Mouse (Mus musculus): Measurements from ENCODE around the gene Dvl2. TPM values are rescaled to one million over a fixed set of nuclear protein-coding genes. Genes with fewer than 3 reads are reported as not detected.

The Dvl2 gene
- polyA plus RNA-seq, 1 experiment from 2014 or later = 47.6 TPM

DNA sequence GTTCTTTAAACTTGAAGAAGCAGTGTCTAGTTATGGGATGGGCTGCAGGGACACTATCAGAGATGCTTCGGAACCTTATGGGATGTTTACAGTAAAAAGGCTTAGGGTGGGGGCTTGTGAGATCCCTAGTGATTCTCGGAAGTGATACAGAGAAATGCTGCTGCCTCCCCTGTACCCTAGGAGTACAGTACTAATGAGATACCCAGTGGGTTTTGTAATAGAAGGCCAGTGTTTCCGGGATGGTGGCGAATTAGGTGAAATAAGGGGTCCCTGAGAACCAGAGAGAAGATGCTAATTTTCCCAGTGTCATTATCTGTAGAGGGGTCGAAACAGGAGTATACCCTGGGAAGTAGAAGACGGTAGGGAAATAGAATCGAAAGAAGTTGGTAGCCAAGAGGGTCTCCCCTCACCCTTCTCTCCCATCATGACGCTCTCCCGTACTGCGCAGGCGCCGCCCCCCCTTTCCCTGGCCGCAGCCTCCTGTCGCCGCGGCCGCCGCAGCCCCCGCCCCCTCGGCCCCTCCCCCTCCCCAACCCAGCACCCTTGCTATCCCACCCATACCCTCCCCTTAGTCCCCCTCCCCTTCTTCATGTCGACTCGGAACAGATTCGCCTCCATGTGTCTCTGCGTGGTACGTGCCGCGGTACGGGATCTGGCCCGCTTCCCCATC is 23.2 kb downstream of the Dvl2 start:
- WGBS = 4% methylated on average over 27 of the region's 29 CpGs
- Histone ChIP-seq H3K4me1 (replicated peaks; ENCODE audit: control insufficient read depth, insufficient read depth, low read length) (peaks cover 58% of the 10 kb centered on the region), H3K27ac (ENCODE audit: low read depth, low read length) (no peak overlapping the region; the same call in 1 of the 2 replicates), H3K9me3 (ENCODE audit: control insufficient read depth, low read length) (no peaks in the 10 kb centered on the region), H3K36me3 (ENCODE audit: control insufficient read depth, insufficient read depth, low read length) (no peaks in the 10 kb centered on the region), H3K4me3 (ENCODE audit: low read depth, low read length) (peak overlapping the region; percentile 37), H3K27me3 (ENCODE audit: control insufficient read depth, insufficient read depth, low read length) (no peaks in the 10 kb centered on the region), H3K4me2 (ENCODE audit: low read depth, low read length, severe bottlenecking) (peak overlapping the region; percentile 54), H3K9ac (ENCODE audit: low read length) (peak overlapping the region; percentile 57)
- DNase-seq (ENCODE audit: low spot score) (peak; percentile 82), ATAC-seq (replicated peaks; ENCODE audit: low FRiP score) (no peak)

GRCm38 (mm10) chr11:70024151-70024514 is 23.7 kb downstream of the Dvl2 start:
- ATAC-seq (replicated peaks; ENCODE audit: low FRiP score) (no peak), DNase-seq (ENCODE audit: low spot score) (no peak)
- peak overlapping the region; percentile 37 for H3K4me3 ChIP-seq (ENCODE audit: low read depth, low read length)
- H3K4me2 ChIP-seq (ENCODE audit: low read depth, low read length, severe bottlenecking) = peak overlapping the region; percentile 54
- H3K4me1 ChIP-seq (replicated peaks; ENCODE audit: control insufficient read depth, insufficient read depth, low read length) = peaks cover 57% of the 10 kb centered on the region
- no peaks in the 10 kb centered on the region for H3K27me3 ChIP-seq (ENCODE audit: control insufficient read depth, insufficient read depth, low read length)
- H3K9me3 ChIP-seq (ENCODE audit: control insufficient read depth, low read length) = no peaks in the 10 kb centered on the region
- peak overlapping the region; percentile 46; the same call in 1 of the 2 replicates for H3K27ac ChIP-seq (ENCODE audit: low read depth, low read length)
- WGBS = 12% methylated on average over 6 of the region's 6 CpGs
- H3K9ac ChIP-seq (ENCODE audit: low read length) = peak overlapping the region; percentile 57
- H3K36me3 ChIP-seq (ENCODE audit: control insufficient read depth, insufficient read depth, low read length) = no peaks in the 10 kb centered on the region

- Histone ChIP-seq H3K27ac (ENCODE audit: low read depth, low read length) (peak overlapping the region; percentile 0), H3K27me3 (ENCODE audit: control insufficient read depth, insufficient read depth, low read length) (no peaks in the 10 kb centered on the region), H3K9ac (ENCODE audit: low read length) (peak overlapping the region; percentile 44), H3K36me3 (ENCODE audit: control insufficient read depth, insufficient read depth, low read length) (peaks cover 6% of the 10 kb centered on the region), H3K4me2 (ENCODE audit: low read depth, low read length, severe bottlenecking) (peak overlapping the region; percentile 55), H3K4me1 (replicated peaks; ENCODE audit: control insufficient read depth, insufficient read depth, low read length) (peaks cover 47% of the 10 kb centered on the region), H3K4me3 (ENCODE audit: low read depth, low read length) (peak overlapping the region; percentile 24), H3K9me3 (ENCODE audit: control insufficient read depth, low read length) (no peaks in the 10 kb centered on the region)
- WGBS = 2% methylated on average over 19 of the region's 19 CpGs
- peak; percentile 51 for ATAC-seq (replicated peaks; ENCODE audit: low FRiP score)
- DNase-seq (ENCODE audit: low spot score) = peak; percentile 83
Observed at GRCm38 (mm10) chr11:70026689-70027088, 26.3 kb downstream of the Dvl2 start.

DNA sequence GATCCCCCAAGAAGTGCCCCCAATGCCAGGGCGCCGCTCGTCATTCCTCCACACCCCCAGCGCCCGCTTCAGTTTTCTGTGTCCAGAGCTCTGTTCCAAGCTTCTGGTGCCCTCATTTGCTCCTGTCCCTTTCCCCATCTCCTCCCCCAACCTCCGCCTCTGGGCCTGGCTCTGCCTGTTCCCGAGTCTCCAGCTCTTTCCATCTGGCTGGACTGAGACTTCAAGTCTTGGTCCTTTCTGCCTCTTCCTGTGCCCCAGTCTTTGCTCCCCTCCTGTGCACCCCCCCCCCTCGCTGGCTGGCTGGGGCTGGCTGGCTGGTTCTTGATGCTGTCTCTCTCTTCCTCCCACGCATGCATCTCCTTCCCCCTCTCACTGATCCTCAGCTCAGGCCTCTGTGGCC is 27.0 kb downstream of the Dvl2 start:
- no peak for DNase-seq (ENCODE audit: low spot score)
- peak overlapping the region; percentile 44 for H3K9ac ChIP-seq (ENCODE audit: low read length)
- WGBS = 34% methylated on average over 9 of the region's 9 CpGs
- H3K9me3 ChIP-seq (ENCODE audit: control insufficient read depth, low read length) = no peaks in the 10 kb centered on the region
- peaks cover 42% of the 10 kb centered on the region for H3K4me1 ChIP-seq (replicated peaks; ENCODE audit: control insufficient read depth, insufficient read depth, low read length)
- peak overlapping the region; percentile 2; the same call in 1 of the 2 replicates for H3K4me3 ChIP-seq (ENCODE audit: low read depth, low read length)
- H3K4me2 ChIP-seq (ENCODE audit: low read depth, low read length, severe bottlenecking) = peak overlapping the region; percentile 55
- H3K36me3 ChIP-seq (ENCODE audit: control insufficient read depth, insufficient read depth, low read length) = peaks cover 8% of the 10 kb centered on the region
- ATAC-seq (replicated peaks; ENCODE audit: low FRiP score) = no peak
- 0 out of 2 replicates have a peak overlapping the region, but pooled peaks have one; percentile 0 for H3K27ac ChIP-seq (ENCODE audit: low read depth, low read length)
- H3K27me3 ChIP-seq (ENCODE audit: control insufficient read depth, insufficient read depth, low read length) = no peaks in the 10 kb centered on the region

DNA sequence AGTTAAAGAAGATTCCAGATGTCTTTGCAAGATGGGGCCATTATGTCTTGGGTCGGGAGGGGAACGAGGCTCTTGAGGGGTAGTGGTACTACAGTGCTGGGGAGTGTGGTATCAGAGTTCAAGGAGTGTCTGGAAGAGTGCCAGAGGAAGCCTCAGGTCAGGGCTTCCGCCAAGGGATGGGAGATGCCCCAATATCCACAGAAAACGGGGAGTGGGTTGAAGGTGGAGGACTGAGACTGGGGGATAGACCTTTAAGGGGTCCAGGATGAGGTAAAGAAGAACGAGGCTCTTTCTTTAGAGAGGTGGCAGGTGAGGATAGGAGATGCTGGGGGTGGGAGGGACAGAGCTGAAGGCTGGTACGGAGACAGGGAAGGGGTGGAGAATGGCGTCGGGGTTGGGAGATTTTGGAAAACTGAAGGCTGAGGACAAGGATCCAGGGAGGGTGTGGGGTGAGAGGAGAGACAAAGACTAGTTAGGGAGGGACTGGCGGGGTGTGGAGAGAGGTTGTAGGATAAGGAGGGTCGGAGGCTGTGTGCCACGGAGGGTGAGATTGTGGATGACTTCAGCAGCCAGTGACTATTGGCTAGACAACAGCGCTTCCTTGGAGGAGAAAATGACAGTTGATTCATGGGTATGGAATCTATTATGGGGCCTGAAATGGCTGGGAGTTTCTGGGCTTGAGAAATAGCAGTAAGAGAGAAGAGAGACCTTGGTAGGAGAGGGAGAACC is 28.2 kb downstream of the Dvl2 start:
- Histone ChIP-seq H3K4me2 (ENCODE audit: low read depth, low read length, severe bottlenecking) (peak overlapping the region; percentile 51), H3K9ac (ENCODE audit: low read length) (peak overlapping the region; percentile 42), H3K27ac (ENCODE audit: low read depth, low read length) (peak overlapping the region; percentile 83), H3K4me1 (replicated peaks; ENCODE audit: control insufficient read depth, insufficient read depth, low read length) (peaks cover 39% of the 10 kb centered on the region), H3K36me3 (ENCODE audit: control insufficient read depth, insufficient read depth, low read length) (peaks cover 8% of the 10 kb centered on the region), H3K9me3 (ENCODE audit: control insufficient read depth, low read length) (no peaks in the 10 kb centered on the region), H3K4me3 (ENCODE audit: low read depth, low read length) (peak overlapping the region; percentile 14), H3K27me3 (ENCODE audit: control insufficient read depth, insufficient read depth, low read length) (no peaks in the 10 kb centered on the region)
- 25% methylated on average over 12 of the region's 12 CpGs for WGBS
- DNase-seq (ENCODE audit: low spot score) (no peak), ATAC-seq (replicated peaks; ENCODE audit: low FRiP score) (no peak)

GRCm38 (mm10) chr11:70029130-70029801 is 28.9 kb downstream of the Dvl2 start:
- Histone ChIP-seq H3K9ac (ENCODE audit: low read length) (no peak overlapping the region), H3K4me1 (replicated peaks; ENCODE audit: control insufficient read depth, insufficient read depth, low read length) (peaks cover 36% of the 10 kb centered on the region), H3K4me2 (ENCODE audit: low read depth, low read length, severe bottlenecking) (peak overlapping the region; percentile 51), H3K9me3 (ENCODE audit: control insufficient read depth, low read length) (no peaks in the 10 kb centered on the region), H3K27me3 (ENCODE audit: control insufficient read depth, insufficient read depth, low read length) (no peaks in the 10 kb centered on the region), H3K36me3 (ENCODE audit: control insufficient read depth, insufficient read depth, low read length) (peaks cover 8% of the 10 kb centered on the region), H3K27ac (ENCODE audit: low read depth, low read length) (peak overlapping the region; percentile 83), H3K4me3 (ENCODE audit: low read depth, low read length) (peak overlapping the region; percentile 14)
- DNase-seq (ENCODE audit: low spot score) = peak; percentile 98
- peak; percentile 93 for ATAC-seq (replicated peaks; ENCODE audit: low FRiP score)
- WGBS = under 1% methylated on average over 20 of the region's 20 CpGs

GRCm38 (mm10) chr11:70029829-70030550 is 29.6 kb downstream of the Dvl2 start:
- peak; percentile 38 for ATAC-seq (replicated peaks; ENCODE audit: low FRiP score)
- WGBS = 34% methylated on average over 11 of the region's 11 CpGs
- H3K9me3 ChIP-seq (ENCODE audit: control insufficient read depth, low read length) = no peaks in the 10 kb centered on the region
- peak overlapping the region; percentile 83 for H3K27ac ChIP-seq (ENCODE audit: low read depth, low read length)
- DNase-seq (ENCODE audit: low spot score) = peak; percentile 69
- no peaks in the 10 kb centered on the region for H3K27me3 ChIP-seq (ENCODE audit: control insufficient read depth, insufficient read depth, low read length)
- H3K4me2 ChIP-seq (ENCODE audit: low read depth, low read length, severe bottlenecking) = peak overlapping the region; percentile 51
- H3K36me3 ChIP-seq (ENCODE audit: control insufficient read depth, insufficient read depth, low read length) = peaks cover 8% of the 10 kb centered on the region
- peak overlapping the region; percentile 14 for H3K4me3 ChIP-seq (ENCODE audit: low read depth, low read length)
- peaks cover 34% of the 10 kb centered on the region for H3K4me1 ChIP-seq (replicated peaks; ENCODE audit: control insufficient read depth, insufficient read depth, low read length)
- peak overlapping the region; percentile 49 for H3K9ac ChIP-seq (ENCODE audit: low read length)
